Mouse (Mus musculus) central nervous system, embryonic 11.5 days (tissue): ENCODE data around the gene Olfr398. TPM values are rescaled to one million over a fixed set of nuclear protein-coding genes. Genes with fewer than 3 reads are reported as not detected.

Experiments
- polyA plus RNA-seq: library from polyadenylated mRNA; depleted of rRNA; stranded (reverse); fragments of >200 nt; gene quantifications from 2 replicates; pipeline ENCODE4 v1.2.3, GENCODE M21; 2012; rRNA removed

Gene Olfr398
- polyA plus RNA-seq = not detected in 2 replicates

DNA sequence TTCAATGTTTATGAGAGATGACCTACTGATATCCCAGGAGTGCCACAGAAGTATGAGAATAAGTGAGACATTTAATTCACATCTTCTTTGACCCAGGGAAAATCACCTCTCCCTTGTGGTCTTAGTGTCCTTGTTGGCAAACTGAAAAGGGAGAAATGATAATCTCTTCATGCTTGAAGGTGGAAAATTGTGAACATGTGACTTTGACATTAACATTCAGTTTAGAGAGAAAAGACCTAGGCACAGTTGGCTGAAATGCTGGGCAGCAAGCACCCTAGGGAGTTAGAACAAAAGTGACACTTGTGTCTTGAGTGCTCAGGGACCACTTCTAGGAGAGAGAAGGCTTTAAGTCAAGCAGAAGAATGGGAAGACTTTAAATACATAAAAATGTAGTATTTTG lies at the start of gene Olfr398:
Gene Olfr398, minus strand, starts transcription at position 101 of the 400 bp plus-strand sequence.

GRCm38 (mm10) chr11:73960517-73960916 lies 29.7 kb downstream of the Olfr398 start, which contains the start of gene Olfr397:
Gene Olfr397, plus strand, starts transcription at chr11:73960817.

DNA sequence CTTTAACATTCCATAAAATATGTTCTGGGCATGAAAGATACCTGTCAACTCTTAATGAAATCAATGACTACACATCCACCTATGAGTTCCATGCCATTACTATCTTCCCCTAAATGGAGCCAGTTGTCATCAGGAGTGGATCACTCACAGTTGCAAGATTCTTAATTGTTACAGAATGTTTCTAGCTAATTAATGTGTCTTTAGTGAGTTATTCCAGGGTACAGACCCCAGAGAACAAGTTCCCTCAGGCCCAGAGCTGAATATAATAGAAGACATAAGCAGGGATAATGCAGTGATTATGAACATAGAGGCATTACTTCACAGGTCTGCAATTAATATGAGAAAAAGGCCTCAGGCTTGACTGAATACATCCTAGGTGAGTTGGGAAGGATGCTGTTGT lies 53.8 kb downstream of the Olfr398 start, which contains the start of gene Olfr23:
Gene Olfr23, plus strand, starts transcription at position 301 of the 400 bp plus-strand sequence.

Other genes with a start within 250 kb of the Olfr398 start
- gene Olfr389, start 209.7 kb downstream of the Olfr398 start, polyA plus RNA-seq = not detected in 2 replicates
- not detected in 2 replicates for gene Olfr390, start 207.4 kb downstream of the Olfr398 start, polyA plus RNA-seq
- not detected in 2 replicates for gene Olfr391-ps, start 187.4 kb downstream of the Olfr398 start, polyA plus RNA-seq
- gene Olfr392, start 173.4 kb downstream of the Olfr398 start, polyA plus RNA-seq = not detected in 2 replicates
- gene Olfr393, start 139.0 kb downstream of the Olfr398 start, polyA plus RNA-seq = not detected in 2 replicates
- gene Olfr394, start 99.6 kb downstream of the Olfr398 start, polyA plus RNA-seq = not detected in 2 replicates
- gene Olfr395, start 81.1 kb downstream of the Olfr398 start, polyA plus RNA-seq = not detected in 2 replicates
- not detected in 2 replicates for gene Olfr23, start 53.7 kb downstream of the Olfr398 start, polyA plus RNA-seq
- gene Olfr397, start 29.6 kb downstream of the Olfr398 start, polyA plus RNA-seq = not detected in 2 replicates
- gene Olfr139, start 66.1 kb upstream of the Olfr398 start, polyA plus RNA-seq = not detected in 2 replicates
- not detected in 2 replicates for gene Olfr399, start 66.2 kb upstream of the Olfr398 start, polyA plus RNA-seq
- gene Zfp616, start 79.5 kb upstream of the Olfr398 start, polyA plus RNA-seq = not detected in 2 replicates
- gene Olfr401, start 123.3 kb upstream of the Olfr398 start, polyA plus RNA-seq = not detected in 2 replicates
- gene Olfr402, start 163.1 kb upstream of the Olfr398 start, polyA plus RNA-seq = not detected in 2 replicates
- not detected in 2 replicates for gene Olfr403, start 195.8 kb upstream of the Olfr398 start, polyA plus RNA-seq
- not detected in 2 replicates for gene Olfr43, start 221.0 kb upstream of the Olfr398 start, polyA plus RNA-seq